Mouse (Mus musculus) small intestine, adult 2 months (tissue): ENCODE results near the gene Megf11. TPM values are rescaled to one million over a fixed set of nuclear protein-coding genes. Genes with fewer than 3 reads are reported as not detected.

Experiments used
- H3K27ac ChIP-seq: fragments of 200-500 bp; 2 replicates; pipeline ENCODE4 v1.5.1; 2012; ENCODE audit warnings: low read depth, low read length, control low read depth, inconsistent platforms; ENCODE audit not compliant: insufficient read depth
- H3K27me3 ChIP-seq: fragments of 200-500 bp; 2 replicates; pipeline ENCODE4 v1.6.1; 2012; ENCODE audit warnings: mild to moderate bottlenecking, moderate library complexity, low read length, inconsistent platforms; ENCODE audit not compliant: control insufficient read depth, insufficient read depth
- H3K36me3 ChIP-seq: fragments of 200-500 bp; 2 replicates; pipeline ENCODE4 v1.6.1; 2012; ENCODE audit warnings: mild to moderate bottlenecking, low read length, control low read depth, inconsistent platforms; ENCODE audit not compliant: control insufficient read depth, insufficient read depth
- H3K4me1 ChIP-seq: fragments of 200-500 bp; 2 replicates; pipeline ENCODE4 v1.6.1; 2012; ENCODE audit warnings: low read length, inconsistent platforms, mixed read lengths; ENCODE audit not compliant: control insufficient read depth, insufficient read depth, insufficient read length
- H3K4me3 ChIP-seq: fragments of 200-500 bp; 2 replicates; pipeline ENCODE4 v1.5.1; 2012; ENCODE audit warnings: low read depth, mild to moderate bottlenecking, control low read depth, inconsistent platforms, low read length, moderate library complexity
- CTCF ChIP-seq: fragments of 200-500 bp; IDR thresholded peaks from 2 replicates; pipeline ENCODE4 v1.5.1; 2012; ENCODE audit warnings: low read depth, mild to moderate bottlenecking, control low read depth, inconsistent platforms, low read length, moderate library complexity, mixed read lengths; ENCODE audit not compliant: insufficient replicate concordance, insufficient read length; ENCODE audit errors: extremely low read depth
- POLR2A ChIP-seq: fragments of 200-500 bp; IDR thresholded peaks from 2 replicates; pipeline ENCODE4 v1.6.1; 2012; ENCODE audit warnings: low read depth, mild to moderate bottlenecking, control low read depth, inconsistent platforms, low read length, moderate library complexity
- WGBS: fragments of 180-500 bp; shearing (Covaris S2); methylation state at CpG from one replicate; pipeline ENCODE4 v1.1.7; 2018; 5-methylcytosine and 5-hydroxymethylcytosine counted together
- polyA plus RNA-seq: library from polyadenylated mRNA; depleted of rRNA; stranded (reverse); fragments of >200 nt; gene quantifications from 2 replicates; pipeline ENCODE4 v1.2.3, GENCODE M21; 2012

Gene Megf11
- polyA plus RNA-seq, 1 experiment: 0.10 TPM

DNA sequence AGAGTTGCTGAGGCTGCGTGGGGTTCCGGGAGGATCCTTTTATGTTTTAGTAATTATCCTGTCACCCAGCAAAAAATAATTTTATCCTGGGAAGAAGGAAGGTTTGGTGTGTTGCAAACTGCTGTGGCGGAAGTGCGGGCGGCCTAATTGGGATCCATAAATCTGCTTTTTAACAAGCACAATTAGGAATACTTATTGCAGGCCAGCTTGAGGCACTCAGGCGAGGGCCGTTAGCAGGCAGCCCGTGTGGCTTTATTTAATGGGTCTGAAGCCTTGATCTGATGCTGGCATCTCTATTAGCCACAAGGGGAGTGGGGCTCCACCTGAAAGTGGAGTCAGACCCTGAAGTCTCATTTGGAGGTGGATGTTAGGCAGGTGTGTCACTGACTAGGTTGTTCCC is 23.4 kb downstream of the Megf11 start:
- H3K27ac ChIP-seq: no peak overlapping the region
- H3K27me3 ChIP-seq: no peaks in the 10 kb centered on the region
- TF ChIP-seq POLR2A (no peak), CTCF (no peak)
- H3K36me3 ChIP-seq: no peaks in the 10 kb centered on the region
- no peaks in the 10 kb centered on the region for H3K4me1 ChIP-seq
- 80% methylated on average over 8 of the region's 8 CpGs for WGBS
- H3K4me3 ChIP-seq: no peak overlapping the region

DNA sequence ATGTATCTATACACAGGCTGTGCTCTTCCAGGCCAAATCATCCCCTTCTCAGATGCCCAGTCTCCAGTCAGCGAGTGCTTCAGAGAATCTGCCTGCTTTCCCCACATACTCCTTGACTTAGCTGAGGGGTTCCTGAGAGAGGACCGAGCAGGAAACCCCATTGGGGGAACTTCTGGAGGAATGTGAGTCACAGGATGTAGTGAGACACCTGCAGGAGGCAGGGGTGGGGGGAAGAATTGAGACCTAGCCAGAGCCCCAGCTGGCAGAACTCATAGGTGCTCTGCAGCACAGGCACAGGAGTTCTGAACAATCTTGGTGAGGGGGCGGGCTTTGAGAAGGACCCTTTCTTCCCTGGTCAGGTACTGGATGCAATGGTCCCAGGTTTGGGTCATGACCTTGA is 35.0 kb downstream of the Megf11 start:
- H3K4me1 ChIP-seq: no peaks in the 10 kb centered on the region
- 77% methylated on average over 3 of the region's 3 CpGs for WGBS
- no peak for TF ChIP-seq POLR2A

DNA sequence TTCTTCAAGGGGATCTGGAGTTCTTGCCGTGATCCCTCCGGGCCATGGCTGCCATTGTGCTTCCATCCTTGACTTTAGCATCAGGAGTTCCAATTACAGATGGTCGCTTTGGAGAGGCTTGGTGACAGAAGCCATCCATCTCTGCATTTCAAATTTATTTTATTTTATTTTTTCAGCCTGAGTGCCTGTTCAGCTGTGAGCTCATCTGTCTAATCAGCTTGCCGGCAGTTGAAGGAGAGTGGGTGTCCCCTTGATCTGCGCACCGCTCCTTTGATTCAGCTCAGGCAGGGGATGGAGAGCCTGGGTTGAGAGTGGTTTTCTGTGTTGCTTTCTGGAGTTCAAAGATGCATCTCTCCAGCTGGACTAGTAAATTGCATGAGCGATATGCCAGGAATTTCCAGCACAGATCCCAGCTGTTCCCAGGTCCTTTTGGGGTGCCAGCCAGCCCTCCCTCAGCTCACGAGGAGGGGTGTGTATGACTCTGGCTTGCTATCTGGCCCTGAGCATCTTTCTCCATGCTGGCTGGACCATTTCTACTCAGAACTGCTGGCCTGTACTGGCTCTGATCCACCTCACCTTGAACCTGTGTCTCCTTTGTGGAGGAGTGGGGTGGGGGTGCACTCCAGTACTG is 36.7 kb downstream of the Megf11 start:
- Histone ChIP-seq H3K27me3 (no peaks in the 10 kb centered on the region), H3K27ac (no peak overlapping the region), H3K4me3 (no peak overlapping the region), H3K4me1 (no peaks in the 10 kb centered on the region), H3K36me3 (no peaks in the 10 kb centered on the region)
- WGBS: 79% methylated on average over 8 of the region's 8 CpGs
- TF ChIP-seq CTCF: no peak
- TF ChIP-seq POLR2A: no peak

More for the DNA sequence above, 35.0 kb downstream of the Megf11 start:
- no peaks in the 10 kb centered on the region for H3K36me3 ChIP-seq
- no peaks in the 10 kb centered on the region for H3K27me3 ChIP-seq
- H3K27ac ChIP-seq: no peak overlapping the region
- H3K4me3 ChIP-seq: no peak overlapping the region

DNA sequence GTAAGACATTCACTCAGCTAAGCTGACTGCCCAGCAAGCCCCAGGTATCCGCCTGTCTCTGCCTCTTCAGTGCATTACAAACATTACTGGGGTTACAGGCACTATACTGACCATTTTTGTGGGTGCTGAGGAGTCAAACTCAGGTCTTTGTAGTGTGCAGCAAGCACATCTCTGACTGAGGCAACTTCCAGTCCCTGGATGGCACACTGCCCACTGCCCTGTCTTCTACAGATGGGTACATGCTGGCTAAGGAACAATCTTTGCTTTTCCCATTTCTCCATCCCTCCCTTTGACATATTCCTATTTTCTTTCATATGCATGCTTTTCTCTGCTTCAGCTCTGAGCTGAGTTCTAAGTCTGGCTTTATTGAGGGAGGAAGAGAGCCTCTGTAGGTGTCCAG is 38.5 kb downstream of the Megf11 start:
- H3K27ac ChIP-seq: no peak overlapping the region
- H3K4me1 ChIP-seq: no peaks in the 10 kb centered on the region
- no peaks in the 10 kb centered on the region for H3K36me3 ChIP-seq
- 91% methylated on average over 1 of the region's 1 CpGs for WGBS
- TF ChIP-seq POLR2A (no peak), CTCF (no peak)
- no peak overlapping the region for H3K4me3 ChIP-seq
- no peaks in the 10 kb centered on the region for H3K27me3 ChIP-seq

DNA sequence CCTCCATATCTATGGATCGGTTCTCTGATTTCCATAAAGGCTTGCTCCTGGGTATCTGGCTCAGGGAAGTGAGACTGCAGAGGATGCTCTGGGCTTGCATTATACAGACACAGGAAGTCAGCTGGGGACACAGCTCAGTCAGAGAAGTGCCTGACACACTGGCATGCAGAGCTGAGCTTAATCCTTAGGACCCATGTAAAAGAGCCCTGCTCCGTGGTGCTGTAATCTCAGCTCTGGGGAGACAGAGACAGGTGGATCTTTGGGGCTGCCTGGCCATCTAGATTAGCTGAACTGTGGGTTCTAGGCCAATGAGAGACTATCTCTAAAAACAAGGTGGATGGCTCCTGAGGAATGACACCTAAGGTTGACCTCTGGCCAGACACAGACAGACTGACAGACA is 50.7 kb downstream of the Megf11 start:
- Histone ChIP-seq H3K36me3 (no peaks in the 10 kb centered on the region), H3K27ac (no peak overlapping the region), H3K27me3 (no peaks in the 10 kb centered on the region), H3K4me3 (no peak overlapping the region), H3K4me1 (no peaks in the 10 kb centered on the region)
- 75% methylated on average over 2 of the region's 2 CpGs for WGBS
- no peak for TF ChIP-seq CTCF
- TF ChIP-seq POLR2A: no peak

DNA sequence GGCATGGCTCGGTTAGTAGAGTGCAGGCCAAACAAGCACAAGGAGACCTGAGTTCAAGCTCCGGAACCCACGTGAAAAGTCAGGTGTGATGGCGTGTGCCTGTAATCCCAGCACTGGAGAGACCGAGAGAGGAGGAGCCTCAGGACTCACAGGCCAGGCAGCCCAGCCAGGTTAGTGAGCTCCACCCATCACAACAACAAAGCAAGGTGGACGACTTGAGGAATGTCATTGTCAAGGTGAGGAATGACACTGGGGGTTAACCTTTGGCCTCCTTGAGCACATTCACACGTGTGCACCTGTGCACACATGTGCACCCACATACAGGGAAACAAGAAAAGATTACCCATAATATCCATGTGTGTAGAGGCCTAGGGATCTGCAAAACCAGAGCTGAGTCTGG is 54.7 kb downstream of the Megf11 start:
- Histone ChIP-seq H3K36me3 (no peaks in the 10 kb centered on the region), H3K27ac (no peak overlapping the region), H3K27me3 (no peaks in the 10 kb centered on the region), H3K4me1 (no peaks in the 10 kb centered on the region), H3K4me3 (no peak overlapping the region)
- WGBS: 69% methylated on average over 7 of the region's 7 CpGs
- TF ChIP-seq POLR2A (no peak), CTCF (no peak)

DNA sequence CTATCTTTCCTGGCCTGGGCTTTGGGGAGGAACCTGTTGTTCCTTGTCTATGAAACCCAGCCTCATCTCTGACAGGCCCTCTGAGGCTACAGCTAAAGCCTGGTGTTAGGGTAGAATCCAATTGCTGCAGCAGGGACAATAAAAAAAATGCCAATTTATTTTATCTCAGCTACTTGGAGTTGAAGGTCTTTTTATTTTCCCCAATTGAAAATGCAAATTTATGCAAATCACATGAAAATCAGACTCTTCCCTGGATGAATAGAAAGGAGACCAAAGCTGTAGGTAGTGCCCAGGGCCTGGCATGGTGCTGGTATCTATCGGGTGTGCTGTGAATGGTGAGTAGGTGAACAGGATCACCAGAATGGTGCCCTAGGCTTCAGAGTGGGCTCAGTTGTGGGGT is 60.6 kb downstream of the Megf11 start:
- WGBS: 100% methylated on average over 1 of the region's 1 CpGs
- no peak overlapping the region for H3K27ac ChIP-seq

More for the DNA sequence above, 60.6 kb downstream of the Megf11 start:
- no peaks in the 10 kb centered on the region for H3K27me3 ChIP-seq
- TF ChIP-seq CTCF: no peak
- TF ChIP-seq POLR2A: no peak
- H3K4me3 ChIP-seq: no peak overlapping the region
- H3K36me3 ChIP-seq: no peaks in the 10 kb centered on the region
- no peaks in the 10 kb centered on the region for H3K4me1 ChIP-seq
